Mouse (Mus musculus): ENCODE results near the gene Krt18. TPM values are rescaled to one million over a fixed set of nuclear protein-coding genes. Genes with fewer than 3 reads are reported as not detected.
A peak's percentile ranks its signal among the peaks of the same experiment; 100 is the strongest.

Gene Krt18
- 3.4 and 5.0 TPM in 2 replicates for total RNA-seq (2014; rRNA removed)
- 12.6 and 13.6 TPM in 2 replicates for polyA plus RNA-seq (2015; fragmentation: Nextera tagmentation; extraction: Ambion mirVana)

GRCm38 (mm10) chr15:102028040-102028439 lies at the start of gene Krt18:
TSS of gene Krt18 (plus strand) at chr15:102028180.
- Histone ChIP-seq H3K9ac (replicated peaks; ENCODE audit: low read length) (no peak within 1 kb of the TSS), H3K27me3 (ENCODE audit: insufficient read depth, low read length) (peaks cover 16% of the 10 kb centered on the region; the same call in 1 of the 2 replicates), H3K27ac (no peak within 1 kb of the TSS), H3K4me3 (ENCODE audit: low read length) (peak within 1 kb of the TSS; percentile 18), H3K9me3 (ENCODE audit: low read length) (no peaks in the 10 kb centered on the region), H3K4me2 (ENCODE audit: low read depth, low read length) (peak within 1 kb of the TSS; percentile 45), H3K36me3 (ENCODE audit: insufficient read depth, low read length) (no peaks in the 10 kb centered on the region), H3K4me1 (ENCODE audit: insufficient read depth, low read length) (peaks cover 9% of the 10 kb centered on the region; the same call in 1 of the 2 replicates)
- no peak for TF ChIP-seq CTCF (IDR thresholded peaks at IDR 0.05; ENCODE audit: low read depth)
- no peak for ATAC-seq
- DNase-seq (ENCODE audit: low spot score), result no peak
- 3% methylated on average over 28 of the region's 28 CpGs for WGBS

- WGBS, result 77% methylated on average over 6 of the region's 6 CpGs
- Histone ChIP-seq H3K9ac (replicated peaks; ENCODE audit: low read length) (no peak overlapping the region), H3K9me3 (ENCODE audit: low read length) (no peaks in the 10 kb centered on the region), H3K4me3 (ENCODE audit: low read length) (no peak overlapping the region), H3K4me1 (ENCODE audit: insufficient read depth, low read length) (no peaks in the 10 kb centered on the region), H3K36me3 (ENCODE audit: insufficient read depth, low read length) (no peaks in the 10 kb centered on the region), H3K4me2 (ENCODE audit: low read depth, low read length) (no peak overlapping the region), H3K27me3 (ENCODE audit: insufficient read depth, low read length) (no peaks in the 10 kb centered on the region), H3K27ac (no peak overlapping the region)
- TF ChIP-seq CTCF (IDR thresholded peaks at IDR 0.05; ENCODE audit: low read depth), result no peak
- no peak for ATAC-seq
- DNase-seq (ENCODE audit: low spot score), result no peak
Observed at GRCm38 (mm10) chr15:101980849-101981248, 47.1 kb upstream of the Krt18 start.

- Histone ChIP-seq H3K4me2 (ENCODE audit: low read depth, low read length) (peak overlapping the region; percentile 54), H3K27me3 (ENCODE audit: insufficient read depth, low read length) (no peaks in the 10 kb centered on the region), H3K4me1 (ENCODE audit: insufficient read depth, low read length) (no peaks in the 10 kb centered on the region), H3K36me3 (ENCODE audit: insufficient read depth, low read length) (no peaks in the 10 kb centered on the region), H3K9ac (replicated peaks; ENCODE audit: low read length) (no peak overlapping the region), H3K27ac (peak overlapping the region; percentile 77; the same call in 1 of the 2 replicates), H3K4me3 (ENCODE audit: low read length) (no peak overlapping the region), H3K9me3 (ENCODE audit: low read length) (no peaks in the 10 kb centered on the region)
- 84% methylated on average over 13 of the region's 13 CpGs for WGBS
- ATAC-seq (no peak), DNase-seq (ENCODE audit: low spot score) (no peak)
- peak; percentile 45 for TF ChIP-seq CTCF (IDR thresholded peaks at IDR 0.05; ENCODE audit: low read depth)
Observed at GRCm38 (mm10) chr15:101983315-101983948, 44.5 kb upstream of the Krt18 start.

- Histone ChIP-seq H3K36me3 (ENCODE audit: insufficient read depth, low read length) (no peaks in the 10 kb centered on the region), H3K9me3 (ENCODE audit: low read length) (no peaks in the 10 kb centered on the region), H3K27ac (peak overlapping the region; percentile 77), H3K4me3 (ENCODE audit: low read length) (peak overlapping the region; percentile 14), H3K27me3 (ENCODE audit: insufficient read depth, low read length) (no peaks in the 10 kb centered on the region), H3K4me2 (ENCODE audit: low read depth, low read length) (peak overlapping the region; percentile 54), H3K9ac (replicated peaks; ENCODE audit: low read length) (peak overlapping the region; percentile 37; the same call in 1 of the 2 replicates), H3K4me1 (ENCODE audit: insufficient read depth, low read length) (no peaks in the 10 kb centered on the region)
- peak; percentile 97 for ATAC-seq
- peak; percentile 98 for DNase-seq (ENCODE audit: low spot score)
- peak; percentile 94 for TF ChIP-seq CTCF (IDR thresholded peaks at IDR 0.05; ENCODE audit: low read depth)
- WGBS, result 5% methylated on average over 15 of the region's 15 CpGs
Observed at GRCm38 (mm10) chr15:101983949-101984601, 43.9 kb upstream of the Krt18 start.

- ATAC-seq (no peak), DNase-seq (ENCODE audit: low spot score) (no peak)
- no peak overlapping the region for H3K4me2 ChIP-seq (ENCODE audit: low read depth, low read length)
- no peaks in the 10 kb centered on the region for H3K36me3 ChIP-seq (ENCODE audit: insufficient read depth, low read length)
- no peak overlapping the region for H3K4me3 ChIP-seq (ENCODE audit: low read length)
- 17% methylated on average over 6 of the region's 6 CpGs for WGBS
- no peaks in the 10 kb centered on the region for H3K9me3 ChIP-seq (ENCODE audit: low read length)
- H3K9ac ChIP-seq (replicated peaks; ENCODE audit: low read length), result no peak overlapping the region
- no peak for TF ChIP-seq CTCF (IDR thresholded peaks at IDR 0.05; ENCODE audit: low read depth)
- H3K4me1 ChIP-seq (ENCODE audit: insufficient read depth, low read length), result no peaks in the 10 kb centered on the region
- H3K27me3 ChIP-seq (ENCODE audit: insufficient read depth, low read length), result no peaks in the 10 kb centered on the region
- H3K27ac ChIP-seq, result peak overlapping the region; percentile 58; the same call in 1 of the 2 replicates
Observed at GRCm38 (mm10) chr15:101984746-101985145, 43.2 kb upstream of the Krt18 start.

GRCm38 (mm10) chr15:101988119-101988518 lies 39.9 kb upstream of the Krt18 start:
- Histone ChIP-seq H3K4me1 (ENCODE audit: insufficient read depth, low read length) (no peaks in the 10 kb centered on the region), H3K36me3 (ENCODE audit: insufficient read depth, low read length) (no peaks in the 10 kb centered on the region), H3K4me3 (ENCODE audit: low read length) (no peak overlapping the region), H3K9ac (replicated peaks; ENCODE audit: low read length) (no peak overlapping the region), H3K27me3 (ENCODE audit: insufficient read depth, low read length) (no peaks in the 10 kb centered on the region; the same call in 1 of the 2 replicates), H3K27ac (no peak overlapping the region), H3K9me3 (ENCODE audit: low read length) (no peaks in the 10 kb centered on the region), H3K4me2 (ENCODE audit: low read depth, low read length) (no peak overlapping the region)
- WGBS, result under 1% methylated on average over 10 of the region's 10 CpGs
- ATAC-seq (no peak), DNase-seq (ENCODE audit: low spot score) (peak; percentile 89)
- TF ChIP-seq CTCF (IDR thresholded peaks at IDR 0.05; ENCODE audit: low read depth), result peak; percentile 94
